Mouse (Mus musculus) embryo, embryonic 9.5 days (tissue): ENCODE measurements around the gene Zan.

Source experiments
- DNase-seq: peaks from one replicate; pipeline ENCODE4 v3.0.0-alpha.2; 2017; ENCODE audit errors: extremely low spot score

Gene Zan

GRCm38 (mm10) chr5:137414253-137414652 is 62.6 kb downstream of the Zan start:
- DNase-seq: no peak

GRCm38 (mm10) chr5:137411235-137411634 is 65.6 kb downstream of the Zan start:
- no peak for DNase-seq

GRCm38 (mm10) chr5:137410549-137410948 is 66.3 kb downstream of the Zan start:
- DNase-seq: no peak

DNA sequence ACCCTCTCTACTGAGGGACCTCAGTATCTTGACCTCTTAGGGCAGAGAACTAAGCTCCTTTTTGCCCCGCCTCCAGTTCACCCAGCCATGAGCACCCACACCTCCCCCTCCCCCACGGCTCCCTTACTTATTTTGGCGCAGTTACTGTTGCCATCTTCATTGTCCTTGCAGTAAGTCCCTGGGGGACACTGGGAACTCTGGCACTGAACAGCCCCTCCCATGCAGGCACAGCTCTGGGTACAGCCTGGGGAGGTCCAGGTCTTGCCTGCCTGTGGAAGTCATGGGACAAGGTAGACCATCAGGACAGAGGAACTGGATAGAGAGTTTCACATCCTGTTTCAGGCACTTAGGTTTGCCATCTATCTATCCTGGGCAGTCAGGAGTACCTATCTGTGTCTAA is 66.8 kb downstream of the Zan start:
- no peak for DNase-seq

DNA sequence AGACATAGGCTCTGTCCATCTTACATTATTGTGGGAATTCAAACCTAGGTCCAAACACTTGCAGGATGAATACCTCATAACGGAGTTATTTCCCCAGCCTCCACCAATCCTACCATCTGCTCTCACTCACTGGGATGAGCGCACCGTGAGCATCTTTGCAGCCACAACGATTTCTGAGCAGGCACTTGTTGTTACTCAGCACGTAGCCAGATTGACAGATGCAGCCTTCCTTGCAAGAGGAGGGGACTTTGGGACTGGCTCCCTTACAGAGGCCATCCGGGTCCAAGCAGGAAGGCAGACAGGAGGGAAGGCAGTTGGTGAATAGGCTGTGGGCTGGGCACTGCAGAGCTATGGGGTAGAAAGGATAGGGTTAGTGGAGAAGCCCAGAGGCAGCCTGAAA is 67.4 kb downstream of the Zan start:
- DNase-seq: no peak

DNA sequence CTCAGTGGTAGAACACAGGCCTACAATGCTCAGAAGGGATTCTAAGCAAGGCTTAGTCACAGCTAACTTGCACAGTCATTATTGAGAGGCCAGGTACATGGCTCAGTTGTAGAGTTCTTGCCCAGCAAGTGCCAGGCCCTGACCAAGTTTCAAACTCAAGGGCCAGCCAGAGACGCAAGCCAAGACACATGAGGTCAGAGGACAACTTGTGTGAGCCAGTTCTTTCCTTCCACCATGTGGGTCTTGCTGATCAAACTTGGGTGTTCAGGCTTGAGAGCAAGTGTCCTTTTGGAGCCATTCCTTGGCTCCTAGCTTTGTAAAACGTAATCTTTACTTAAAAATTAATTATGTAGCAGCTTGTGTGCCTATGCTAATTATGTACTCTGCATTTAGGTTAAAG is 72.8 kb downstream of the Zan start:
- DNase-seq: no peak

DNA sequence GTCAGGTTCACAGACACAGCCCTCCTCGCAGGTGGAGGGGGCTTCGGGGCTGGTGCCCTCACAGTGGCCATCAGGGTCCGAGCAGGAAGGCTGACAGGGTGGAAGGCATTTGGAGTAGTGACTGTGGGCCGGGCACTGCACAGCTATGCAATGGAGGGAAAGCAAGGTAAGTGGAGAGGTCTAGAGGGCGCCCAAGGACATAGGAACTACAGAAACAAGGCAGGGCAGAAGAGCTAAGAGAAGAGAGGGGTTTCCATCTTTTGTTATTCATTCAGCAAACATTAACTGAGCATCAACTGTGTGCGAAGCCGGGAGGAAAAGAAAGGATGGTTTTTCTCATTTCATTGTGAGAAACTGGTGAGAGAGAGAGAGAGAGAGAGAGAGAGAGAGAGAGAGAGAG is 82.4 kb downstream of the Zan start:
- DNase-seq: no peak

DNA sequence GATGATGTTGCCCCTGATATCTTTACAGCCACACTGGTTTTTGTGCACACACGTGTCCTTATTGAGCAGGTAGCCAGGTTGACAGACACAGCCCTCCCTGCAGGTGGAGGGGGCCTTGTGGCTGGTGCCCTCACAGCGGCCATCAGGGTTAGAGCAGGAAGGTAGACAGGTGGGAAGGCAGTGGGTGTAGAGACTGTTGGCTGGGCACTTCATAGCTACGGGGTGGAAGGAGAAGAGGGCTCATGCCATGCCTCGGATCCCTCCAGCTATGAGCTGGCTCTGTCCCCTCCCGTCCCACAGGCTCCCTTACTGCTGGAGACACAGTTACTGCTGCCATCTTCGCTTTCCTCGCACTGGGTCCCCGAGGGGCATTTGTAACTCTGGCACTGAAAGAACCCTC is 85.2 kb downstream of the Zan start:
- no peak for DNase-seq

DNA sequence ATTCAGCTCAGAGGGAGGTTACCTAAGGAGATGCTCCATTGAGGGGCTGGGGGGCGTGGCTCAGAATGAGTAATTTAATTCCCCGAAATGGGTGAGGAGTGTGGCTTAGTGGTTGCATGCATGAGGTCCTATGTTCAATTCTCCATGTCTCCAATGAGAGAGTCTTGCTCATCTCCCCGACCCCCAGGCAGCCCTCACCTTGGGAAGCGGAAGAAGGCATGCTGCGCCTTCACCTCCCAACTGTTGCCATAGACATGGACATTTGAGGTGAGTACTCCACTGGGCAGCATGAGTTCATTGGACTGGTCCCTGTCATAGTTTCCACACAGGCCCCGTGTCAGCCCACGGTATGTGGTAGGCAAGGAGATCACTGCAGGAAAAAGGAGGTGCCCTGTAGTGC is 90.2 kb downstream of the Zan start:
- no peak for DNase-seq

DNA sequence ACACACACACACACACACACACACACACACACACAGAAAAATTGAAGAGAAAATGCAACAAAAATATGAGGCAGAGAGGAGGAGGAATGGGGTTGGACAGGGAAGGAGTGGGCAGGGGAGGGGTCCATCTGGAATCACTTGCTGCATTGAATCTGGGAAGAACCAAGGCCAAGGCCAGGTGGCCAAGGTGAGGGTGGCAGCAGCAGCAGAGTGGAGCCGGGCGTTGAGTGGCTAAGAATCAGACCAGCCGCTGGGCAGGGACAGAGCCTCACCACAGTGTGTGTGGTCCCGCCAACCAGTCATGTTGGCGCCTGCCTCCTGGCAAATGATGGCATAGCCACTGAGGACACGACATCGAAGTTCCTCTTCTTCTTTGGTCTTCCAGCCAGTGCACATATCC is 93.4 kb downstream of the Zan start:
- DNase-seq: no peak

- peak; percentile 72 for DNase-seq
Measured at GRCm38 (mm10) chr5:137381152-137381551, 95.7 kb downstream of the Zan start.

- DNase-seq: no peak
Measured at GRCm38 (mm10) chr5:137377603-137378002, 99.3 kb downstream of the Zan start.

DNA sequence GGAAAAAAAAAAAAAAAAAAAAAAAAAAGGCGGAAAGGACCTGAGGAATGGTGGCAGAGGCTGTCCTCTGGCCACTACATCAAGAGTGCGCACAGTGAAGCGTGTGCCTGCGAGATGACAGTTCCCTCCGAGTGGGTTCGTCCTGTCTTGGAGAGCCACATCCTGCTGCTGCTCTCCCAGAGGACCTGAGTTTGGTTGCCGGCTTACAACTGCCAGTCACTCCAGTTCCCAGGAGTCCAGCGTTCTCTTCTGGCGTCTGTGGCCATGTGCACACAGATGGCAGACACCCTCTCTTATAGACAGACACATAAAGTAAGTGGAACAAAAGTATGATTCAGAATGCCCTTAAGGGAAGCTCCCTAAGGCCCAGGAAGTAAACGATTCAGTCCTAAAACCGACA is 99.7 kb downstream of the Zan start:
- DNase-seq: peak; percentile 38

DNA sequence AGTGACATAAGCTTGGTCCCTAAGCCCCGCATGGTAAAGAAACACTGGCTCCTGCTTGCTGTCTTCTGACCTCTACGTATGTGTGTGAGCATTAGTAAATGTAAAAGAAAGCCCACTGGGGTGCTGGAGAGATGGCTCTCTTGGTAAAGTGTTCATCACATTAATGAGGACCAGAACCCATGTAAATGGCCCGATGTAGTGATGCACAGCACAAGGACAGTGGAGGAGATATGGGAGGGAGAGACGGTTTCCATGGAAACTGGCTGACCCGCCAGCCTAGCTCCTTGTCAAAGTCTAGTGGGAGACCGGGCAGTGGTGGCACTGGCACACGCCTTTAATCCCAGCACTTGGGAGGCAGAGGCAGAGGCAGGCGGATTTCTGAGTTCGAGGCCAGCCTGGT is 100.1 kb downstream of the Zan start:
- DNase-seq: peak; percentile 28

GRCm38 (mm10) chr5:137376198-137376597 is 100.7 kb downstream of the Zan start:
- DNase-seq: peak; percentile 49

- no peak for DNase-seq
Measured at GRCm38 (mm10) chr5:137375627-137376026, 101.2 kb downstream of the Zan start.

GRCm38 (mm10) chr5:137374521-137375080 is 102.3 kb downstream of the Zan start:
- DNase-seq: no peak

- no peak for DNase-seq
Measured at GRCm38 (mm10) chr5:137373371-137373950, 103.4 kb downstream of the Zan start.

DNA sequence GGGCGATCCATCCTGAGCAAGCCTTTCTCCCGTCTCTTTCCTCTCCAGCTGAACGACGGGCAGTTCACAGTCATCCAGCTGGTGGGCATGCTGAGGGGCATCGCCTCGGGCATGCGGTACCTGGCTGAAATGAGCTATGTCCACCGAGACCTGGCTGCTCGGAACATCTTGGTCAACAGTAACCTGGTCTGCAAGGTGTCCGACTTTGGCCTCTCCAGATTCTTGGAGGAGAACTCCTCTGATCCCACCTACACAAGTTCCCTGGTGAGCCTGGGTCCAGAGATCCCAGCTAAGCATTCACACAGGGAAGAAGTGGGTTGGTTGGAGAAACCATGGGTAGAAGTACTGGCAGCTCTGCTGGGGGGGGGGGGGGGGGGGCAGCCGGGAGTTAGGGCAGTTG is 107.2 kb downstream of the Zan start:
- no peak for DNase-seq

GRCm38 (mm10) chr5:137358382-137358781 is 118.5 kb downstream of the Zan start:
- DNase-seq: peak; percentile 44

GRCm38 (mm10) chr5:137354091-137354490 is 122.8 kb downstream of the Zan start:
- no peak for DNase-seq

DNA sequence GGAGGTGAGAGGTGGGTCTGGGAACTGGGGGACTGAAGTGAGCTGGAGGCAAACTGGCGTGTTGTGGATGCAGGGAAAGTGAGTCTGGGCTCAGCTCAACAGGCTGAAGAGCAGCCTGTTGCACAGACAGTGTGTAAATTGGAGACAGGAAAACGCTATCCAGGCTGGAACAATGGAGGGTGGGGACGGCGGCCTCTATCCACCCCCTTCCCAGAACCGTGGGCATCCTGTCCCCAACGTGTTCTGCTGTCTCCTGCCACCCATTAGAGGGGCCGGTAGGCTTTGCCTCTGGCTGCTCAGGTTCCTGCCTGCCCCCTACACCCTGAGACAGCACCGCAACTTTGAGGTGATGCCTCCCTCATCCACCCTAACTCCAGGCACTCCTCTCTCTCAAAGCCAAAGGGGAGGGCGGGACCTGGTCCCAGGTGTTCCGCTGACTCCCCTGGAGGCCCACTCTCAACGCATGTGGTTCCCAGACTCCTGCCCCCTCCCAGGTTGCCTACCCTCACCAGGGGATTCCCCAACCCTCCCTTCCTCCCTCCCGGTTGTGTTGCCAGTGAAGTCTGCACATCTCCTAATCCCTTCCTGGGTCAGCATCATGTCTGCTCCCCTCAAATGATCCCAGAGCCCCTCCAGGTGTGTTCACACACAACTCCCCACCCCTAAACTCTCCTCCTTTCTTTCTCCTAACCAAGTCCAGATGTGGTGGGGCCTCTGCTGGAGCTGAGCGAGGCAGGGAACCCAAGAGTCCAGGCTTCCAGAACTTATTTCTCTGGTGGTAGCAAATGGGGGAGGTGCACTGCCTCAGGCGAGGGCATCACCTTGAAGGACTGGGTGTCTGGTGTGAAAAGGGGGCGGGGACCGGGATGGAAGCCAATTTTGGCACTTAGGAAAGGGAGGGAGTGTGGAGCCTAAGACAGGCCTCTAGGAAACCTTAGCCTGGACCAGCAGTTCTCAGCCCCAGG is 124.6 kb downstream of the Zan start:
- DNase-seq: peak; percentile 14

DNA sequence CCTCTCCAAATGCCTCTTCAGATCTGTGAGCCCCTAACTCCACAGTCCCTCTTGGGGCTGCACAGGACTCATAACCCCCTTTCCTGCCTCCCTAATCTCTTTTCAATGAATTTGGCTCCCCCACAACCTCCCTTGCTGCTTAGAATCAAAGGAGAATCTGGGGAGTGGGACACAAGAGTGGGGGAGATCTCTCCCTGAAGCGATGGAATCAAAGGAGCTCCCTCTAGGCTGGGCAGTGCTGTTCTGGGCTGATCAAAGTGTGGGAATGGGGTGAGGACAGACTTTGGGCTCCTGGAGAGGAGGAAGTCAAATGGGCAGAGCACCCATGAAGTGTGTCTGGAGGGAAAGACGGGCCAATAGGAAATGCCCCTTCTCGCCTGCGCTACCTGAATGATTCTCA is 125.5 kb downstream of the Zan start:
- DNase-seq: peak; percentile 11
